Mouse (Mus musculus): ENCODE results near the gene Nhlrc4.
A peak's percentile ranks its signal among the peaks of the same experiment; 100 is the strongest.

The Nhlrc4 gene

DNA sequence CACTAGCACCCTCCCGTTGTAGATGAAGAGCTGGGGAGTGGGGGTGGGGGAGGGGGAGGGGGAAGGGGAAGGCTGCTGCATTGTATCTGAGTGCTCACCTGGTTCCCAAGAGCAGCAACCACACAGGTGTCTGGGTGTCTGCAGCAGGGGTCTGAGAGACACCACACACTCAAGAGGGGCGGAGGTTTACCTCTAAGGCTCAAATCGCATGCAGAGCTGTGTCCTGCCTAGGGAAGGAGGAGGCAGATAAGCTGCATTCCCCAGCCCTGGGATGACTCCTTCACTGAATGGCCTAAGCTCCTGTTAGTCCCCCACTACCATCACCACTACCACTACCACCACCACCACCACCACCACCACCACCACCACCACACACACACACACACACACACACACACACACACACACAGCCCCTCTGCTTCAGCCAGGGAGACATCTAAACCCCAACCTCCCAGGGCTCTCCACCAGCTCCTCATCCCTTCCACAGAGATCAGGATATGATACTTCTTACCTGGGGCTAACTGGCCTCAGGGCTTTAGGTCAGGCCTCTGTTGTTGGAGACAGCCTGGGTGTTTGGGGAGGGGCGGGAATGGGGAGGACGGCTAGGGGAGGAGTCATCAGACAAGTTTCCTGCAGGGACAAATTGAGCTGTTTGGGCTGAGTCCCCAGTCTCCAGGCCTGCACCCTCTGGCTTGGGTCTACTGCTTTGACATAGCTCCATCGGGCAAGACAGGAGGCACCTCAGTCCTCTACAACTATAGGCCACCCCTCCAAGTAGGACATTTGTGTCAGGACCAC is at the start of gene Nhlrc4, which contains the start of gene Pigq:
Nhlrc4 (minus strand) TSS at position 596 of the 798 bp plus-strand sequence.
Pigq (minus strand) TSS at position 571 of the 798 bp plus-strand sequence.
- DNase-seq (ENCODE audit: low spot score in 2 of 2): peak; percentile 55 to 63

- DNase-seq (ENCODE audit: low spot score in 2 of 2): no peak
Measured at GRCm38 (mm10) chr17:25993489-25993888, 48.7 kb upstream of the Nhlrc4 start.

DNA sequence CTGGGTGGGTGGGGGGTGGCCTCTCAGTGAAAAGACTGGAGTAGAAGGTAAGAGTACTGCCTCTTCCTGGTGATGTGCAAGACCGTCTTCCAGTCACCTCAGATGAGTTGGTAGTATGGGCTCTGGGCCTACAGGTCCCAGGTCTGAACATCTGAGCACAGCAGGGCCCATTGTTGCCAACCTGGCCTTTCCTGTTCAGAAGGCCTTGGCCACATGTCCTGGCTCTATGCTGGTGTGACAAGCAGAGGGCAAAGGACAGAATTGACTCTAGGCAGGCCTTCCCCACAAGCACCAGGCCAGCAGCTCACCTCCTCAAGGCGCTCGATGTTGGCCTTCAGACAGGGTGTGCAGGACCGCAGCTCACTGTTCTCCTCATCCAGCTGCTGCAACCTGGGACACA is 47.5 kb upstream of the Nhlrc4 start:
- DNase-seq (ENCODE audit: low spot score in 2 of 2): no peak

GRCm38 (mm10) chr17:25990331-25990730 is 45.6 kb upstream of the Nhlrc4 start:
- no peak for DNase-seq (ENCODE audit: low spot score in 2 of 2)

DNA sequence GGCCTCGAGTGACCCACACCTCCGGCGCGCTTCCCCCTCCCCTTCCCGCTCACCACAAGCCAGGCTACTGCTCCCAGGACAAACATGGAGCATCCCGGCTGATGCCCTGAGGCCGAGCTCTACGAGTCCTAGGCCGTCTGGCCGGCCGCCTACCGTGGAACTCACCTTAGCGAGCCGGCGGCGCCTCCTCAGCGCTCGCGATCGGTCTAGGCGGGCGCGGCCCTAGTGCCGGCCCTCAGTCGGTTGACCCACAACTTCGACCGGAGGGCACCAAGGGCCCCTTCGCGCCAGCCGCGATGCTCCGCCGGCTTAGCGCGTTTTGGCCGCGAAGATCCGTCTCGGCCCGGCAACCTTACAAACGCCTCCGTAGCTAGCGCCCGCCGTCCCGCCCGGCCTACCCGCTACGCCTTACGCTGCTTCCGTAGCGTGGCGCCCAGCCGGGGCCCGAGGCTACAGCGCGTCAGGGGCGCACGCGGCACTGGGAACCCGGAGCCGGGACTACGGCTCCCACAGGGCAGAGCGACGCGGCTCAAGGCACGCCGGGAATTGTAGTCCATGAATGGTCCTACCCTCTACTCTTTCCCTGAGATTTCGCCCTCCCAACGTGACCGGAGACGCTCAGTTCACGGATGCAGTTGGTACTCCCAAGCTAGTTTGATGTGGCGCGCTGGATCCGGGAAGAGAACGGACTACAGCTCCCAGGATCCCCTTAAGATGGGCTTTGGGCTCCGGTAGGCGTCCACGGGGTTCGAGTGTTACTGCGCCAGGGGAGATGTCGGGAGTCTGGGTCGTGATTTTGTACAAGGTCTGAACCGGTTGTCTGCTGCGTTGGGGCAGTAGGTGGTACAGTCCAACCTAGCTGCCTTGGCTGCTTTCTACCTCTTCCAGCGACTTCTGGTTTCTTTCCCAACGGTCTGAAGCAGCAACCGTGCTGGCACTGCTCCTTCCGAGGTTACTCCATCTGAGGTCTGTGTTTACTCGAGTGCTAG is 40.8 kb upstream of the Nhlrc4 start, which contains the start of gene Capn15:
Capn15 (minus strand) TSS at position 491 of the 989 bp plus-strand sequence.
- peak; percentile 80 to 91 for DNase-seq (ENCODE audit: low spot score in 2 of 2)

DNA sequence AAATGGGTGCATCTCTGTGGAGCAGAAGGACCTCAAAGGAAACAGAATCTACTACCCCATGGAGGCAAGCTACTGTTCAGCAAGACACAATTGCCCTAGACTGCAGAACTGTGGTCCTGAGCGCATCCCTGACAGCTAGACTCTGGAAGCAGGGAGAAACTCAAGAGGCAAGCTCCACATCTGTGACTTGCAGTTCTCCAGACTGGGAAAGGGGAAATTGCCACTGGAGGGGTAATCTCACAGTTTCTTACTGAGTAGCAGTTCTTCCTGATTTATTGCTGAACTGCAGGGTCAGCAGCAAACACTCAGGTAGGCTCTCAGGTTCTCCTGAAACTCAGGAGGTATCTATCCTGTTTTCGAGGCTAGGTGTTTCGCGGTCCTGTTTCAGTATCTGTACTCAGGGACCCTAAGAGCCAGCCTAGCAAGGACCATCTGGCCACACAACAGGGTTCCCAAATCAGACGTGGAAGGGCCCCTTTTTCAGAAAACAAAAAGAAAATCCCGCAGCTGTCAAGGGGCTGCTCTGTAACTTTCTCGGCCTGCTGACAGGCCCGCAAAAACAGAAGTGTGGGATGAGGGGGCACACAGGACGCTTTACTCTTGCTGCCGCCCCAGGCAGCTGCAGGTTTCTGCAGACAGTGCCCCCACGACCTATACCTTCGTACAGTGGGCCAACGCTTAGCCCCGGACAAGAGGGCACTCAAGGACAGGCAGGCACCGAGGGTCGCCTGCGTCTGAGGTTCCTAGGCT is 40.0 kb upstream of the Nhlrc4 start:
- no peak for DNase-seq (ENCODE audit: low spot score in 2 of 2)

- no peak for DNase-seq (ENCODE audit: low spot score in 2 of 2)
Measured at GRCm38 (mm10) chr17:25984066-25984465, 39.3 kb upstream of the Nhlrc4 start.

- DNase-seq (ENCODE audit: low spot score in 2 of 2): no peak
Measured at GRCm38 (mm10) chr17:25982913-25983312, 38.2 kb upstream of the Nhlrc4 start.

GRCm38 (mm10) chr17:25980854-25981253 is 36.1 kb upstream of the Nhlrc4 start:
- no peak for DNase-seq (ENCODE audit: low spot score in 2 of 2)

DNA sequence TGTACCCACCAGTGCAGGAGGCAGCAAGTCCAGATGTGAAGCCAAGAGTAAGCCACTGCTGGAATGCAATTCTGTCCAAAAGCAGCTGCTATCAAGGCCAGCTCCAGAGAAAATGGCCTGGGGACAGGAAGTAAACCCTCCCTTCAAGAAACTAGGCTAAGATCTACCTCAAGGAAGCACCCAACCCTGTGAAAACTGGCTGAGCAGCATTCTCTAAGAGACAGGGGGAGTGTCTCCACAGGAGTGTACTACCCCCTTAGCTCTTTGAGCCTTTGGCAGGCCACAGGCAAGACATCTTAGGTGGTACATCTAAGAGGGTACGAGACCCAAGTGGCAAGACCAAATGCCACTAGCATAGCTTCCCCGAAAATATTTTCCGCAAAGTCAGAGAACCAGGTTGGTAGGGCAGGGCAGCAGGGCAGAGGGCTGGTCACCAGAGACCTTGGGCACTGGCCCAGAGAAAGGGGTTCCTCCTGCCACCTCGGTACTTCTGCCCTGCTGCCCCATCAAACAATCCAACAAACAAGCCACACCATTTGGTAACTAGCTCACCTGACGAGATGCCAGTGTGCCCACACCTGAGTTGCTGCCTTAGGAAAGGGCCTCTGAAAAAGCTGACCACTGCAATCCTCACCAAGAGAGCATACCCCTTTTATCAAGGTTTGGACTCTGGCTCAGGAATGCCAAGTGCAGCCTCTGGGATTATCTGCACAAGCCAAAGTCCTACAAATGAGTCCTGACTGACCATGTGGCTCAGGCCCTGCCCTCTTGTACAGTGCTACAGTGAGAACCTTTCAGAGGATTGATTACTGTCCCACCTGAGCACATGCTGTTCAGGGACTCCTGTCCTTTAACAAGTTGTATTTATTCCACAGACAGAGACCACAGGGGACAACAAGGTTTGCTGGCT is 35.3 kb upstream of the Nhlrc4 start:
- no peak for DNase-seq (ENCODE audit: low spot score in 2 of 2)

- no peak for DNase-seq (ENCODE audit: low spot score in 2 of 2)
Measured at GRCm38 (mm10) chr17:25970954-25971707, 26.4 kb upstream of the Nhlrc4 start.

DNA sequence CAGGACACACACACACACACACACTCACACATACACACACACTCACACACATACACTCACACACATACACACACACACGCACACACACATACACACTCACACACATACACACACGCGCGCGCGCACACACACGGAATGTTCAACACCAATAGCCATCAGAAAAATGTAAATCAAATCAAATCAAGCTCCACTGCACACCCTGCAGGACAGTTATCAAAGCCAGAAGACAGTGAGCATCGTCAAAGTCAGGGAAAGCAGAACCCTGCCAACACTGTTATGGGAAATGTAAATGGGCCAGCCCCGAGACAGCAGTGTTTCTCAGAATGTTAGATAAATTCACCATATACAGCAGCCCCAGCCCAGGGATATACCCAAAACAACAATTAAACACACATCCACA is 25.7 kb upstream of the Nhlrc4 start:
- DNase-seq (ENCODE audit: low spot score in 2 of 2): no peak

GRCm38 (mm10) chr17:25968176-25968575 is 23.4 kb upstream of the Nhlrc4 start:
- DNase-seq (ENCODE audit: low spot score in 2 of 2): no peak

- no peak for DNase-seq (ENCODE audit: low spot score in 2 of 2)
Measured at GRCm38 (mm10) chr17:25967652-25968051, 22.9 kb upstream of the Nhlrc4 start.

DNA sequence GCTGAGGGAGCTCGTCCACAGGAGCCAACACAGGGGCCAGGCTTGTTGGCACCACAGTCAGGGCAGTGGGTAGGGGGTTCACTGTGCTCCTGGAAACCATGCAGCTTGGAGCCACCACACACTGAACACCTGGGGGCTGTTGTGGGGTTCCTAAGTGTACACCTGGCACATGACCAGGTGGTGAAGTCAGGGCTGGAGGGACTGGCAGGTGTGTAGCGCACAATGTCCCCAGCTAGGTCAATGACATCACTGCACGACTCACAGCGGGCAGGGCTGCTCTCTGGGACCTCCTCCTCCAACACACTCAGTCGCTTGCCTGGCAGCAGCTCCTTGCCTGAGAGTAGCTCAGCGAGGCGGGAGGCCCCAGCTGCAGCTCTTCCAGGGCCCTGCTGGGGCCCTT is 19.5 kb upstream of the Nhlrc4 start:
- no peak for DNase-seq (ENCODE audit: low spot score in 2 of 2)

DNA sequence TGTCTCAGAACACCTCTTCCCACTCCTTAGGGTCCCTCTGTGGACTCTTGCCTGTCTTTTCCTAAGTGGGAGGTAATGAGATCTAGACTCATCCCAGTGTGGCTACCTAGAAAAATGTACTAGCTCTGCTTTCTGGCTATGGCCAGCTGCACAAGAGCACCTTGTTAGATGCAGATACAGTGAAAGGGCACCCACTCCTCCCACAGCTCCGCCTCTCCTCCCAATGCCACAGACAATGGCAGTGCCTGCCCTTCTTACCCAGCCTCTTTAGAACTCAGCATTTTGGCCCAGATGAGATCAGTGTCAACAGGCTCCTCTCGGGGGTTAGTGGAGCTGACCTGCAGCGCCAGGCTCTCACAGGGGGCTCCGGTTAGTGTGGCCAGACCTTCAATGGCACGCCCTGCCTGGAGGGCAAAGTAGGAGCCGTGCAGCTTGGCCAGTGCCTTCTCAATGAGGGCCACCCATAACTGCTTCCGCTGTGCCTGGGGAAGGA is 17.7 kb upstream of the Nhlrc4 start:
- DNase-seq (ENCODE audit: low spot score in 2 of 2): peak in 1 of 2 experiments; percentile 58

DNA sequence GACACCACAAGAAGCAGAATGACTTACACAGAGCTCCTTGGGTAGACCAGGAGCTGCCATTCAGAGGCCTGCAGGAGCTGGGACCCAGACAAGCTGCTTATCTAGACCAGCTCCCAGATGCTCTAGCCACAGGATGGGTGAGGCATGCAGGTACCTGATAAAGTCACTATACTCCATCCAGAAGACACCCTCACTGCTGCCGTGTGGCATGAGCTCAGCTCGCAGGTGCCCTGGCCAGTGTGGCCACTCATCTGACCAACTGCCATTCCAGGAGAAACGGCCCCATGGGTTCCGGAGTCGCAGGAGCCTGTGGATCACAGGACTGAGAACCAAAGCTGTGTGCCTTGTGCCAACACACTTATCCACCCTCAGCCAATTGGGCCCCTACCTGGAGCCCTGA is 16.8 kb upstream of the Nhlrc4 start:
- peak in 1 of 2 experiments; percentile 79 for DNase-seq (ENCODE audit: low spot score in 2 of 2)

DNA sequence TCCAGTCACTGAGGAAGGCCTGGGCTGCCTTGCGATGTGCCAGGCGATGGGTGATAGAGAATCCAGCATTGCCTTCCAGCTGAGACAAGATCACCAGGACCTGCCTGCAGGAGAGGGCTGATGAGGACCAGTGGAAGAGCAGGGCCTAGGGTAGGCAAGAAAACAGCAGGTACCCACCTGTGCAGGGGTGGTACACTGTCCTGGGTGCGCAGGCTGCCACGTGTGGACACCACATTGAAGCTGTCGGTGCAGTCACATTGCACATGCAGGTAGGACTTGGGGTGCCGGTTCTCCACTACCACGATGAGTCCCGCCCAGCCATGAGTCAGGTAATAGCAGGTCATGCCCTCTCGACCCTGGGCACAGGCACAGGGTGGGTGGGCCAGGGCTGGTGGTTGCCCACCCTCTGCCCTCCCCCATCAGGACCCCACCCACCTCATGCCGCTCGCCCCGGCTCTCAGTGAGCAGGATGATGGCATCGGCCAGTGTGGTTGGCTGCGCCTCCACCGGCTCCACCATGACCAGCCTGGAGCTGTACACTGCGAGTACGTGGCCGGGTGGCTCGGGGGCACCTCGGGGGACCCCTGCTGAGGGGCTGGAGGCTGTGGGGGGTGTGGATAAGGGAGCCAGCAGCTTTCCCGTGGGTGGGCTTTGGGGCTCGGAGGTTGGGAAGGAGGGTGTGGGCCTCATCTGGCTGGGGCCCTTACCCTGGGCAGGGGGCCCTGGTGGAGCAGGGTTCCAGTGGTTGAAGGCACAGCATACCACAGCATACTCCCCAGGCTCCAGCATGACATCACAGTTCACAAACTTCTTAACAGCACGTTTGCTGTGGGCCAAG is 15.1 kb upstream of the Nhlrc4 start:
- DNase-seq (ENCODE audit: low spot score in 2 of 2): no peak
